Mouse (Mus musculus) bone marrow, adult 2 months (tissue): ENCODE data around the gene 1700069L16Rik.

Experiments
- CTCF ChIP-seq: fragments of 200-500 bp; IDR thresholded peaks from 2 replicates; pipeline ENCODE4 v1.5.1; 2011; ENCODE audit warnings: low read length, control low read depth; ENCODE audit not compliant: control insufficient read depth, insufficient read depth
- POLR2A ChIP-seq: fragments of 200-500 bp; IDR thresholded peaks from 2 replicates; pipeline ENCODE4 v1.6.1; 2011; ENCODE audit warnings: low read depth, mild to moderate bottlenecking, control low read depth, low read length, borderline replicate concordance; ENCODE audit not compliant: control insufficient read depth

DNA sequence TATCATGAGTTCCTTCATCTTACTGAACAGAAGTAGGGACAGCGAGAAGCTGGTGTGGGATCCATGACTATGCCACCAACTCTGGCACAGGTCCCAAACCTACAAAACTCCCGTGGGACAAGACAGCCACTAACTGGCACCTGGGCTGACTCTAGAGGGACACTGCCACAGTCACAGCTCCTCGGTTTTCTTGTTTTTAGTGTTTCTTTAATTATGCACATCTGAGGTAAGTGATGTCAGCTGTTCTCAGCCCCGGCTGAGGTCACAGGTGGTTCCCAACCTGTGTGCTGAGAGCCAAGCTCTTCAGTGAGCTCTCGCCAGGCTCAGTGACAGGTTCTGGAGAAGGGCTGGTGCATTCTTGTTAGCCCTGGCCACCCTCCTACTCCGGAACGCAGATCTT lies 39.9 kb upstream of the 1700069L16Rik start:
- TF ChIP-seq POLR2A (no peak), CTCF (no peak)
